ENCODE assay signal across 25 mouse cellular contexts in genomic region chr2:168931686-168932085, GRCm38 (mm10). TPM values are rescaled to one million over a fixed set of nuclear protein-coding genes. Genes with fewer than 3 reads are reported as not detected.
A peak's percentile ranks its signal among the peaks of the same experiment; 100 is the strongest.
DNase-seq lines count a peak whose midpoint lies in the region; ATAC-seq and TF ChIP-seq lines count a peak whose summit lies in the region.
"Had no signal": no experiment of that assay in that cellular context is flagged by ENCODE, and none has a peak within 500 bp of the region (broad histone marks: within the 10 kb centered on the region; RNA-seq: fewer than 3 reads in every experiment).

No protein-coding gene starts in this region.

- H3K9me3 ChIP-seq in stomach, postnatal 0 days (ENCODE audit: control insufficient read depth, low read length), result no peaks in the 10 kb centered on the region
- H3K9me3 ChIP-seq: embryonic facial prominence, embryonic 10.5 days; embryonic facial prominence, embryonic 13.5 days; forebrain, embryonic 12.5 days; forebrain, embryonic 15.5 days; hindbrain, embryonic 12.5 days; hindbrain, embryonic 15.5 days had no signal

- H3K9ac ChIP-seq in stomach, postnatal 0 days (ENCODE audit: low read length), result no peak overlapping the region
- H3K9ac ChIP-seq: embryonic facial prominence, embryonic 13.5 days; forebrain, embryonic 12.5 days; forebrain, embryonic 15.5 days; hindbrain, embryonic 12.5 days; hindbrain, embryonic 15.5 days had no signal

- no peak for TF ChIP-seq CTCF in layer of hippocampus, adult 2 months (conservative IDR thresholded peaks at IDR 0.05)
- no peak for TF ChIP-seq CTCF in stomach, postnatal 0 days (IDR thresholded peaks at IDR 0.05; ENCODE audit: low read depth)

- 95% methylated on average over 14 of the region's 14 CpGs for WGBS in stomach, postnatal 0 days

- H3K4me2 ChIP-seq in stomach, postnatal 0 days (replicated peaks; ENCODE audit: low read depth), result no peak overlapping the region
- H3K4me2 ChIP-seq: embryonic facial prominence, embryonic 13.5 days; forebrain, embryonic 12.5 days; forebrain, embryonic 15.5 days; heart, embryonic 11.5 days; hindbrain, embryonic 12.5 days; hindbrain, embryonic 15.5 days had no signal

- DNase-seq in layer of hippocampus, adult 2 months (ENCODE audit: low spot score in 2 of 2), result peak in 1 of 2 experiments; percentile 47
- DNase-seq in layer of hippocampus, postnatal 14 days (ENCODE audit: low spot score in 2 of 2), result no peak
- peak; percentile 24 to 58 for DNase-seq in left cerebral cortex, postnatal 36 days (ENCODE audit: low spot score in 2 of 2)
- DNase-seq in left cerebral cortex, adult 8-10 months (ENCODE audit: low spot score in 2 of 2), result no peak
- peak; percentile 53 for DNase-seq in telencephalon, adult 2 months (ENCODE audit: low read depth, low spot score)
- no peak for DNase-seq in stomach, postnatal 0 days (ENCODE audit: low spot score)
- DNase-seq: adrenal gland, adult 2 months; adrenal gland, postnatal 14 days; cerebellum, adult 11-12 months; cerebellum, adult 8-10 months; cerebellum, postnatal 10 days; cerebellum, postnatal 36 days; embryo, embryonic 11 days; gastrocnemius, adult 2 months; gastrocnemius, postnatal 14 days; heart, adult 11 months had no signal

- H3K36me3 ChIP-seq in stomach, postnatal 0 days (ENCODE audit: control insufficient read depth, insufficient read depth, low read length), result peaks cover 21% of the 10 kb centered on the region

- H3K27me3 ChIP-seq in stomach, postnatal 0 days (ENCODE audit: control insufficient read depth, insufficient read depth, low read length), result no peaks in the 10 kb centered on the region
- H3K27me3 ChIP-seq: embryonic facial prominence, embryonic 13.5 days; forebrain, embryonic 12.5 days; forebrain, embryonic 15.5 days; hindbrain, embryonic 12.5 days; hindbrain, embryonic 15.5 days had no signal

- ATAC-seq in stomach, postnatal 0 days (ENCODE audit: low FRiP score, low TSS enrichment), result no peak
- ATAC-seq: CD4-positive, CD25-positive, alpha-beta regulatory T cell, adult 4 months; forebrain, embryonic 15.5 days had no signal

- no peak overlapping the region for H3K4me3 ChIP-seq in layer of hippocampus, adult 2 months
- no peak overlapping the region for H3K4me3 ChIP-seq in stomach, postnatal 0 days (ENCODE audit: low read depth, low read length)
- H3K4me3 ChIP-seq: embryonic facial prominence, embryonic 10.5 days; embryonic facial prominence, embryonic 13.5 days; erythroblast, embryonic 14.5 days; forebrain, embryonic 12.5 days; forebrain, embryonic 15.5 days; gastrocnemius, adult 2 months; hindbrain, embryonic 12.5 days; hindbrain, embryonic 15.5 days had no signal

- intact Hi-C loops in left cerebral cortex, postnatal 36 days (cut with DNase I), result no loop called here

- no peaks in the 10 kb centered on the region for H3K4me1 ChIP-seq in stomach, postnatal 0 days (replicated peaks; ENCODE audit: control insufficient read depth, insufficient read depth)
- H3K4me1 ChIP-seq: embryonic facial prominence, embryonic 10.5 days; embryonic facial prominence, embryonic 13.5 days; forebrain, embryonic 12.5 days; forebrain, embryonic 15.5 days; hindbrain, embryonic 12.5 days; hindbrain, embryonic 15.5 days had no signal

- peak overlapping the region; percentile 70 for H3K27ac ChIP-seq in layer of hippocampus, adult 2 months
- H3K27ac ChIP-seq in stomach, postnatal 0 days (replicated peaks), result no peak overlapping the region
- H3K27ac ChIP-seq: embryonic facial prominence, embryonic 10.5 days; embryonic facial prominence, embryonic 13.5 days; forebrain, embryonic 12.5 days; forebrain, embryonic 15.5 days; gastrocnemius, adult 2 months; hindbrain, embryonic 12.5 days; hindbrain, embryonic 15.5 days had no signal

- no peak for TF ChIP-seq EP300 in stomach, postnatal 0 days (optimal IDR thresholded peaks at IDR 0.05)

RNA-seq across cellular contexts. Expression of gene Zfp64, which starts 23.7 kb away (rescaled TPM):
- total RNA-seq in layer of hippocampus, adult 2 months (2021), result 10 to 100 TPM; 17.0 to 17.6 TPM
- total RNA-seq in layer of hippocampus, postnatal 14 days (2021), result 10 to 100 TPM; 16.6 to 18.2 TPM
- total RNA-seq in left cerebral cortex, postnatal 36 days (2021), result 10 to 100 TPM; 15.9 to 17.9 TPM
- 10 to 100 TPM; 19.2 to 21.7 (median 20.0) TPM for total RNA-seq in left cerebral cortex, adult 8-10 months (2022)
- 28.0 and 29.8 TPM in 2 replicates for polyA plus RNA-seq in stomach, postnatal 0 days (2015; fragmentation: Nextera tagmentation; extraction: Ambion mirVana)

Comparison
In these comparisons a context has a peak if more than half of its experiments do, and no peak if none do; other contexts are left out.
1. DNase-seq: peak in left cerebral cortex, postnatal 36 days (2 of 2) and telencephalon, adult 2 months (single experiment); none in layer of hippocampus, postnatal 14 days (0 of 2), left cerebral cortex, adult 8-10 months (0 of 2) and stomach, postnatal 0 days (single experiment).